Mouse (Mus musculus): ENCODE measurements at regions not wholly inside any gene's neighbourhood (a gene's known extent, or its start where the extent isn't known, plus 50 kb on each side); places are given as distances from the start of the nearest gene placed in this dataset.
"Not testable (repeated sequence)": the region's sequence is repeated elsewhere in the genome, so short reads cannot be mapped to it uniquely, and the experiment has no call there.

- DNase-seq = no peak
- intact Hi-C loops (cut with DNase I) = no loop called here
Measured at GRCm38 (mm10) chr3:15009747-15010146, 123.7 kb downstream of the Car2 start.

- intact Hi-C loops (cut with DNase I) = no loop called here
- no peak for DNase-seq
Measured at GRCm38 (mm10) chr3:15016621-15017020, 130.5 kb downstream of the Car2 start.

GRCm38 (mm10) chr3:15022773-15023172, 136.7 kb downstream of the Car2 start:
- DNase-seq = no peak
- intact Hi-C loops (cut with DNase I) = no loop called here

- intact Hi-C loops (cut with DNase I) = no loop called here
- DNase-seq = peak in 1 of 2 experiments; percentile 12
Measured at GRCm38 (mm10) chr3:15040866-15041528, 154.9 kb downstream of the Car2 start.

- intact Hi-C loops (cut with DNase I) = loop anchor here (5.0 kb wide), 1 partner anchor 167 kb away; the partner anchor contains the start of gene Car2
- no peak for DNase-seq
Measured at GRCm38 (mm10) chr3:15053968-15054367, 167.9 kb downstream of the Car2 start.

- intact Hi-C loops (cut with DNase I); DNase-seq: not testable (repeated sequence)
Measured at GRCm38 (mm10) chr3:15055516-15056256, 169.6 kb downstream of the Car2 start.

GRCm38 (mm10) chr3:15056788-15057585, 170.9 kb downstream of the Car2 start:
- intact Hi-C loops (cut with DNase I); DNase-seq: not testable (repeated sequence)

- intact Hi-C loops (cut with DNase I) = no loop called here
- no peak for DNase-seq
Measured at GRCm38 (mm10) chr3:15065681-15066080, 179.6 kb downstream of the Car2 start.

GRCm38 (mm10) chr3:15068256-15068655, 182.2 kb downstream of the Car2 start:
- no peak for DNase-seq
- intact Hi-C loops (cut with DNase I) = no loop called here

- intact Hi-C loops (cut with DNase I) = no loop called here
- no peak for DNase-seq
Measured at GRCm38 (mm10) chr3:15071030-15071883, 185.2 kb downstream of the Car2 start.

GRCm38 (mm10) chr3:15073405-15073804, 187.3 kb downstream of the Car2 start:
- intact Hi-C loops (cut with DNase I) = no loop called here
- no peak for DNase-seq

- DNase-seq = no peak
- intact Hi-C loops (cut with DNase I) = no loop called here
Measured at GRCm38 (mm10) chr3:15073847-15074246, 187.8 kb downstream of the Car2 start.

GRCm38 (mm10) chr3:15074949-15075348, 188.9 kb downstream of the Car2 start:
- no peak for DNase-seq
- intact Hi-C loops (cut with DNase I) = no loop called here

GRCm38 (mm10) chr3:15090124-15090523, 204.1 kb downstream of the Car2 start:
- intact Hi-C loops (cut with DNase I) = no loop called here
- no peak for DNase-seq

GRCm38 (mm10) chr3:15098206-15098817, 212.2 kb downstream of the Car2 start:
- DNase-seq = no peak
- intact Hi-C loops (cut with DNase I) = no loop called here

- no peak for DNase-seq
- intact Hi-C loops (cut with DNase I) = no loop called here
Measured at GRCm38 (mm10) chr3:15098981-15099380, 212.9 kb downstream of the Car2 start.

- intact Hi-C loops (cut with DNase I) = loop anchor here (5.0 kb wide), 1 partner anchor 802 kb away; no protein-coding TSS in a partner anchor
Measured at GRCm38 (mm10) chr3:15105627-15106026, 219.6 kb downstream of the Car2 start.

GRCm38 (mm10) chr3:15106281-15106680, 220.2 kb downstream of the Car2 start:
- intact Hi-C loops (cut with DNase I) = loop anchor here (5.0 kb wide), 1 partner anchor 801 kb away; no protein-coding TSS in a partner anchor
- no peak for DNase-seq

More at GRCm38 (mm10) chr3:15105627-15106026, 219.6 kb downstream of the Car2 start:
- DNase-seq = no peak

GRCm38 (mm10) chr3:15107301-15107700, 221.2 kb downstream of the Car2 start:
- no peak for DNase-seq
- intact Hi-C loops (cut with DNase I) = loop anchor here (5.0 kb wide), 1 partner anchor 800 kb away; no protein-coding TSS in a partner anchor

All from gastrocnemius, postnatal 36 days (tissue).